Mouse (Mus musculus): ENCODE measurements around the gene Lyl1.

Lyl1 gene

DNA sequence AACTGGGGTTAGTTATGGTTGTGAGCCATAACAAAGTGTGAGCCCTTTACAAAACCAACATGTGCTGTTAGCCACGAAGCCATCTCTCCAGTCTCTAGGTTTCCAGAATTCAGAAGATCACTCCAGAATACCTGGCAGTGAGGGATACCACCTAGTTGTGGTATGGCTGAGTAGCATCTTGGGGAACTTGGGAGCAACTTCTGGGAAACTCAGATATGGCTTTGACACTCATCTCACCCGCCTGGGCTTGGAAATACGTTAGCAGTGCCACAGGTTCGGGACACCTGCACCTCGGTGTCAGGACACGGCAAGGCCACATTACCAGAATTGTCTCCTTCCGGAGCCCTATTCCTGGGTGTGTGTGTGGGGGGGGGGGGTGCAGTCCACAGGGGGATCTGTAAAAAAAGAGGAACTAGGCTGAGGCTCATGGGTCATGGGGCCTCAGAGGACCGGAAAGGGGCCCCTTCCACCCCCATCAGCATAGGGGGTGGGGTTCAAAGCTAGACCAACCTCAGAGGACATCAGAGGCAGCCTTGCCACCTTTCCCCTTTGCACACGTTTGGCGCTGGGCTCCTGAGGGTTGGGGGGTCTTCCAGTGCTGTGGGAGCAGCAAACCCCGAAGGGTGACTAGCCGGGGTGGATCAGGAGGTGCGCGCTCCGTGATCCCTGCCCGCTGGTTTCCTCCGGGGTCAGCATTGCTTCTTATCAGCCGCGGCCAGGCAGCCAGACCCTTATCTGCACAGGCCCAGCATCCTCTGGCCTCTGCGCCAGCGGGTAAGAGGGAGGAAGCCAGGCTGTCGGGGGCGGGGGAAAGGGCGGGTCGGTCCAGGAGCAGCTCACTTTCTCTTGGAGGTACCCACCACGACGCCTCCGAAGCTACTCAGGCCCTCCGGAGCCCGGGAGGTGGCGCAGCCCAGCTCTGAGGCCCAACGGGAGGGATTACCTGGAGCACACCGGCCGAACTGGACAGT is at the start of gene Lyl1:
Gene Lyl1, plus strand, starts transcription at position 517 of the 971 bp plus-strand sequence.
- DNase-seq (ENCODE audit: low spot score in 2 of 2), result peak; percentile 88 to 90

DNA sequence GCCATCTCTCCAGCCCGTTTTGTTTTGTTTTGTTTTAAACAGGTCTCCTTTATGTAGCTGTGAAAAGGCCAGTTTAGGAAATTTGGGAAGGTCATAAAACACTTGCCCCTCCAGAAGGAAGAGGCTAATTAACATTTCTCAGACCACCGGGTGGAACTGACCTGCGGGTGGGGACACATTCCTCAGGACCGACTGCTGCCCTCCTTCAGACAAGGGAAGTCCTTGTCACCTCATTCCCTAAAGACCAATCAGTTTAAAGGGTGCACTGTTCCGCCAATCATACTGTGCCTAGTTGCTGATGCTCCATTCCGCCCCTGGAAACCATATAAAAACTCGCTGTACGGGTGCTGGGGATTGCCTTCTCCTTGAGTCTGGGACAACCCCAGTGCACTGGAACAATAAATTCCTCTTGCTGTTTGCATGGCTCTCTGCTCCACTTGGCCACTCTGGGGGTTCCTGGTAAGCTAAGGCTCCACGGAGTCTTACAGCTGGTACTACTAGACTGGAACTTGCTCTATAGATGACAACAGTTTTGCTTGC is 48.1 kb upstream of the Lyl1 start:
- DNase-seq (ENCODE audit: low spot score in 2 of 2), result no peak

GRCm38 (mm10) chr8:84654597-84654996 is 46.7 kb upstream of the Lyl1 start:
- DNase-seq (ENCODE audit: low spot score in 2 of 2), result no peak

DNA sequence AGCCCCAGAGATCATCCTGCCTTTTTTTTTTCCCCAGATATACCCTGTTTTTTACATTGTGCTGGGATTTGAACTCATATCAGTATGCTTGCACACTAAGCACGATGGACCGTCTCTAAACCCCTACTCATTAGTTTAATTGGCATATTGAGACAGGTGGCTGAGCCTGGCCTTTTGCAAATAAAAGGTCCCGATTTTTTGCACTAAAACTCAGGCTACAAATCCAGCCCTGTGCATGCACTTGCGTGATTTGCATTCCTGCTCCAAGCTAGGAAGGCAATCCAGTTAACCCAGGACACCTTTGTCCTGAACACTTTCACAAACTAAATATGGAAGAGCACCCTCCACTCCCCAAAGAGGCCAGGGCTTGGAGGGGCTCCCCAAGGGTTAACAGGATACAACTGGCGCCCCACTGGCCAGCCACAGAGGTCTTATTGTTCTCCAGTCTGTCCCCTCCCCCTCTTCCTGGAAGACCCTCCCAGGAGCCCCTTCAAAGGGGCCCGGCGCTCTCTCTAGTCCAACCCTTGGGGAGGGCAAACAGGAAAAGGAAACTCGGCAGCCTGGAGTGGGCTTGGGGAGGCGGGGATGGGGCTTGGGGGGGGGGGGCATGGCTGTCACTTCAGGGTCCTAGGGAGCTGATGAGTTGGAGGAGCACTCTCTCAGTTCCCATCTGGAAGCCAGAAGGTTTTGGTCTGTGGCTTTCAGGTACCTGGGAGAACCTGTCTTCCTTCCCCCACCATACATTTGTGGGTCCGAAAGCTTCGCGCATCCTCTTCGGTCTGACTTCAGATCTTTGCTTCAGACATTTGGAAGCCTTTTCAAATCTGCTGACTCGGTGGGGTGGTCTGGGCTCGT is 45.7 kb upstream of the Lyl1 start:
- no peak for DNase-seq (ENCODE audit: low spot score in 2 of 2)

- no peak for DNase-seq (ENCODE audit: low spot score in 2 of 2)
Observed at GRCm38 (mm10) chr8:84656191-84656525, 45.1 kb upstream of the Lyl1 start.

DNA sequence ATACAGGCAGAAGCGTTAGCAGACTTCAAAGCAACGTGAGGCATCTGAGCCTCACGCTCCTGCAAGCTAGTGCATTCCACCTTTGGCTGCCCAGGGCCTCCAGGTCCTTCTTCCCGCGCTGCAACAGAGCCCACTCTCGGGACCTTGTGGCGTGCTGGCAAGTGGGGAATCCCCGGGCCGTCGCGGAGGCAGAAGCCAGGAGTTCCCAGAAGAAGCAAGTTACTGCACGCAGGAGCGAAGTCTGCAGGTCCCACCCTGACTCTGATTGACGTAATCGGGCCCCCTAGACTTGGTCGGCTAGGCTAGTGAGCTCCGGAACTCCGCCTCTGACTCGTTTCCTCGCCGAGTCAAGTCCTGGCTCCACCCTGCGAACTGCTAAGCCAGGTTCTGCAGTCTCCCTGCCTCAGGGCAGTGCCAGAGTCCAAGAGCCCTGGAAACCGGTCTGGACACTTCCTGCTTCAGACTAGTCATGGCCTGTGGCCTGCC is 44.6 kb upstream of the Lyl1 start:
- DNase-seq (ENCODE audit: low spot score in 2 of 2), result peak; percentile 82 to 87

DNA sequence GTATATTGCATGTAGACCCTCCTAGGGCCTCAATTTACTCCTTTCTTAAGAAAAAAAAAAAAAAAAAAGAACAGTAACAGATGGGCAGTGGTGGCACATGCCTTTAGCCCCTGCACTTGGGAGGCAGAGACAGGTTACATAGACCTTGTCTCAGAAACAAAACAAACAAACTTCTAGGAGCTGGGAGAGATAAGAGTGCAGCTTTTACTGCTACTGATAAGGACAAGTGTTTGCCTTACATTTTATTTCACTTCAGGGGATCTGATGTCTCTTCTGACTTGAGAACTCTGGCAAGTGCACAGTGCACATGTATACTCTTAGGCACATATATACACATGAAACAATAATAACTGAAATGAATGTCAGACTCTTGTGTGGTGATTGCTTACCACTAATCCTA is 44.1 kb upstream of the Lyl1 start:
- DNase-seq (ENCODE audit: low spot score in 2 of 2), result no peak

- no peak for DNase-seq (ENCODE audit: low spot score in 2 of 2)
Observed at GRCm38 (mm10) chr8:84657680-84658079, 43.6 kb upstream of the Lyl1 start.

DNA sequence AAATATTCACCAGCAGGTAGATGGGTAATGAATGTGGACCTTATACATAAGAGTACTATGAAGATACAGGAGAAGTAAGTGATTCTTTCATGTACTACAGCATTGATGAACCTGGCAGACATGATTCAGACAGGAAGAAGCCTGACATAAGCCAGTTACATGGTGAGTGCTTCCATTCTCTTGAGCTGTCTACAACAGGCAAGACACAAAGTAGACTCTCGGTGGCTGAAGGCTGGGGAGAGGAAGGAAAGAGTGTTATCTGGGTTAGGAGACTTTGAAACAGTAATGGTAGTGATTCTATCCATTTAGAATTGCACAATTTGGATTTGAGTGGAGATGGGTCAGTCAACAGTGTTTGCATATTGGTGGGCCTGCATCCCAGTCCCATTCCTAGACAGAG is 42.3 kb upstream of the Lyl1 start:
- no peak for DNase-seq (ENCODE audit: low spot score in 2 of 2)

- peak; percentile 71 to 73 for DNase-seq (ENCODE audit: low spot score in 2 of 2)
Observed at GRCm38 (mm10) chr8:84659936-84660818, 41.1 kb upstream of the Lyl1 start.

DNA sequence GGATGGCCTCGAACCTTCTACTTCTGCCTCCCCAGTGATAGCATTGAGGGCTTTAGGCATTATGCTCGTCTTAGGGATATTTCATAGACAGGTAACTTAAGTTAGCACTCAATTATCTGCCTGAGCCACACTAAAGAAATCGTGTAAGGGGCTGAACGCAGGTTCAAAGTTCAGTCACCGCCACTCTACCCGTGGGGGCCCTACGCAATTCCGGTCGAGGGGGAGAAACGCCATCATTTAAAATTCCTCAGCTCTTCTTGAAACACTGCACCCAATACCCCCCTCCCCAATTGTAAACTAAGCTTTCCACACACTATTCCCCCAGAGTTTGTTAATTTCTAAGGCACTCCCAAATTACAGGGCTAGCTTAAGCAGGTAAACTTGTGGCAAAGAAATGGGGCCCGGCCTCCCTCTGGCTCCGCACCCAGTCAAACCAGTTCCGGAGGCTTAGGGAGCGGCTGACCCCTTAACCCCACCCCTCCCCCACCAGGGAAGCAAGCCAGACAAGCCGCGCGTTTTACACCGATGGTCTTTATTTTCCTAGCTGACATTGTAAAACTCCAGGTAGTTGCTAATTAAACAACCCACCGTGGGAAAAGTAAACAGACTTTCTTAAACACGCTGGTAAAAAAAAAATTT is 40.3 kb upstream of the Lyl1 start:
- DNase-seq (ENCODE audit: low spot score in 2 of 2), result peak in 1 of 2 experiments; percentile 45

DNA sequence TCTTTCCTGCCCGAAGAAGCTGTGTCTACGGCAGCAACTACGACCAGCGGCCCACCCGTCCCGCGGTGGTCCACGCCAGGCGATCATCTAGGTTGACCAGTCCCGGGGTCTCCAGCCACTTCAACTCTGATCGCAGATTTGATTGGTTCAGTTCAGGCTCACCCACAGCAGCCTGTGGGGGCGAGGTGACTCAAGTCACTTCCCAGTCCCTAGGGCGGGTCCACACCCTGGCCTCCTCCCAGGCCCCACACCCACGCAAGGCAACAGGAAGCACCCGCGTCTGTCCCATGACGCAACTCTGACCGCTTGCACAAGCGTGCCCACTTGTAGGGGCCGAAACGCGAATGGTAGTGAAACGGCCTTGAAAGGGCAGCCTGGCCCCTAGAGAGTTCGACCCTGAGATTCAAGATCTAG is 39.8 kb upstream of the Lyl1 start:
- peak; percentile 95 for DNase-seq (ENCODE audit: low spot score in 2 of 2)

DNA sequence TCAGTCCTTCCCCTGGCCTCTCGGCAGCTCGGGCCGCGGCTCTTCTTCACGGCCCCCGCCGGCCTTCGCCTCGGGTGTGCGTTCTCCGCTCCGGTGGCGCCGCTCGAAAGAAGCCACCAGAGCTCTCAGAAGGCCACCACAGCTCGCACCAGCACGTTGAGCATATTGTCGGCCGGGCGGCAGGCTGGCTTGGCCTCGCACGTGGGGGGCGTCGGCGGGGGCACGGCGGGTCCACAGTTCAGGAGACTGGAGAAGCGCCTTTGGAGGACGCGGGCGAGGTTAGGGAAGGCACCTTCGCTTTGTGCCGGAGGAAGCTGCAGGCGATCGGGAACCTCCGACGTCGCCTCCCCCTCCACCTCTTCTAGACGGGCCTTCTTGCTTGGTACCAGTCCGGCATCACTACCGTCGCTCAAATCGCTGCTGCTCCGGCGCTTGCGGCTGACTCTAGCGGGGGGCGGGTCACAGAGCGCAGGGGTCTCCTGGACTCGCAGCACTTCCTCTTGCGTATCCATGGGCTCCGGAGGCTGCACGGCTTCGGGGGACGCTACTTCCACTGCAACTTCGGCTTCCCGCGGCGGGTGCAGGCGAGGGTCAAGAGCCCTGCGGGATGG is 39.2 kb upstream of the Lyl1 start:
- DNase-seq (ENCODE audit: low spot score in 2 of 2), result peak; percentile 52 to 57

DNA sequence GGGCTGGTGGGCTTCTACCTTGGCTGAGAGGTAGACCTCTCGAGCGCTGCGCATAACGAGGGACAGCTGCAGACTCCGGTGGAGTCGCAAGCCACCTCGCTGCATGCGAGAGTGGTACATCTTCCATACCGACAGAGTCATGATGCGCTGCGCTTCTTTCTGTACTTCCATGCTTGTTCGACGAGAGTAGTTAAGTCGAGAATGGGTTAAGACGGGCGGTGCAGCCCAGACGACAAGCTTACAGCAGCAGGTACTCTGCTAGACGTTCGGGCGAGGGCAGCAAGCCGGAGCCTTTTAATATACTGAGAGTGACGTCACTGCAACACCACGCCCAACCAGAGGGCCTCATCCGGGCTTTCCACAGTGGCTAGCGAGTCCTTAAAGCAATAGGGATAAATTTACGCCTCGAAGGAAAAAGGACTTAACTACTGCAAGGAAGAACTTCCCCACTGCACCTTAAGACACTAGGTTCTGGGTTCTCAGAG is 38.6 kb upstream of the Lyl1 start, which contains the start of gene Ier2:
Gene Ier2, minus strand, starts transcription at position 272 of the 485 bp plus-strand sequence.
- DNase-seq (ENCODE audit: low spot score in 2 of 2), result peak; percentile 93 to 95

DNA sequence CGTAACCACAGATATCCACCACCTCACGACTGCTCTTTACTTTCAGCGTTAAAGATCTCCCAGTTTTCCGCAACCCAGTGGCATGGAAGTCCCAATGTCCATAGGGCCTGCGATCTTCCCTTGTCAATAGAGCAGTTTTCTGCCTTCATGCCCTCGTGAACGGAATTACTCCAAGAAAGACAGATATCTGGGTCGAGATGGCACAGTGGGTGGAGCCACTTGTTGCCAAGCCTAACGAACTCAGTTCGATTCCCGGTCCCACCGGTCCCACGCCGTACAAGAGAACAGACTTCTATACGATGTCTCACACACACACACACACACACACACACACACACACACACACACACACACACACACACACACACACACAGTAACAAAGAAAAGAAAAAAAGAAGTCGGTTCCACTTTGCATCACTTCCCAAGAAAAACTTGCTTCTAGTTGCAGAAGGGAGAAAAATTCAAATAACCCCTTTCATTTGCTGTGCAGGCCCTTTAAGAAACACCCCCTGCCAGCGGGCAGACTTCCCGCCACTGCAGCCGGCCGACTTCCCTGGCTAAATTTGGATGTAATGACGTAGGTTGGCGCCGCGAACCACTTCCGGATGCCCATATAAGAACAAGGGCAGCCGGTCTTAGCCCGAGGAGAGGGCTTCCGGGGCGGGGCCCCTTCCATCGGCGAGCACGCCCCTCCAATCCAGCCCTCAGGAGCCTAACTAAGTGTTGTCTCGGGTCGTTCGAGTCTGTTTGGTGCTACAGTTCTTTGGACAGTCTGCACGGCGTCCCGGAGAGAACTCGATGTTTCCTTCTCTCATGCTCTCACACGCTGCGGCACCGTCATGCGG is 37.6 kb upstream of the Lyl1 start:
- peak; percentile 96 to 97 for DNase-seq (ENCODE audit: low spot score in 2 of 2)

DNA sequence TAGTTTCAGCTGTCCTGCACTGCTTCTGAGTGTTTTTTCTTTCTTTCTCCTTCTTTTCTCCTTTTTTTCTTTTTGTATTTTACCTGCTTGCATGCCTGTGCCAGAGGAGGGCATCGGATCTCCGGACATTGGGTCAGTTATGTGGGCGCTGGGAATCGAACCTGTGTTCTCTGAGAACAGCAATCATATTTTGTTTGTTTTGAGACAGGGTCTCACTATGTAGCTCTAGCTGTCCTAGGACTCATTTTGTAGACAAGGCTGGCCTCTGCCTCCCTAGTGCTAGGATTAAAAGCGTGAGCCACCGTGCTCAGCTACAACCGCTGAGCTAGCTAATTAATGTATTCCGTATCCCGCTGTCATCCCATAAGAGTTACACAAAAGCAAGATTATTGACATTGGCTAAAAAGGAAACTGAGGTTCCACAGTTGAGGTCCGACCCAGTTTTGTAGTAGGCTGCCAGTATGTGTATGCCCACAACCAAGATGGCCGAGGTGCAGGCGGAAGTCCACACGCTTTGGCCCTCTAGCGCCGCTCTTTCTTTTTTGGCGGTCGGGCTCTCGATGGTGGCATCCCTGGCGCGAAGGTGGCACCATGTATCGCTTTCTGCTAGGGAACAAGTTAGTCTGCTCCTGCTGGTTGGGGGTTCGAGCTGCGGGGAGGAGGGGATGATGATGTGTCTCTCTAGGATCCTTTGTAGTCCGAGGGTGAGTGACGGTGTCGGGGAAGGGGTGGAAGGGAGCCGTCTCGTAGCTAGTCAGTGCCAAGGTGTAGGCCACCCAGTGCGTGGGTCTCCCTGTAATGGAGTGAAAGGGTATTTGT is 36.5 kb upstream of the Lyl1 start:
- peak; percentile 82 to 88 for DNase-seq (ENCODE audit: low spot score in 2 of 2)

- peak in 1 of 2 experiments; percentile 18 for DNase-seq (ENCODE audit: low spot score in 2 of 2)
Observed at GRCm38 (mm10) chr8:84665385-84665893, 35.8 kb upstream of the Lyl1 start.

GRCm38 (mm10) chr8:84668081-84668480 is 33.2 kb upstream of the Lyl1 start:
- no peak for DNase-seq (ENCODE audit: low spot score in 2 of 2)
